Mouse (Mus musculus) limb, embryonic 11.5 days (tissue): ENCODE measurements around the gene Ccl7. TPM values are rescaled to one million over a fixed set of nuclear protein-coding genes. Genes with fewer than 3 reads are reported as not detected.

ENCODE experiments used
- ATAC-seq: fragments of 200-750 bp; cut with Nextera tagmentation; 2 replicates; pipeline ENCODE4 v1.8.0; 2017; ENCODE audit warnings: low read depth; ENCODE audit not compliant: insufficient number of reproducible peaks, low FRiP score, low TSS enrichment
- DNase-seq: peaks from one replicate; pipeline ENCODE4 v3.0.0-alpha.2; 2015; ENCODE audit warnings: low spot score
- H3K27ac ChIP-seq: fragments of 300-500 bp; sonication (generic); replicated peaks from 2 replicates; pipeline ENCODE4 v1.5.1; 2014; ENCODE audit warnings: low read depth, mild to moderate bottlenecking, low read length
- H3K27me3 ChIP-seq: fragments of 300-500 bp; sonication (generic); 2 replicates; pipeline ENCODE4 v1.6.1; 2014; ENCODE audit warnings: mild to moderate bottlenecking, low read length, mixed read lengths; ENCODE audit not compliant: control insufficient read depth, insufficient read depth
- H3K36me3 ChIP-seq: fragments of 300-500 bp; sonication (generic); 2 replicates; pipeline ENCODE4 v1.6.1; 2014; ENCODE audit warnings: mild to moderate bottlenecking, low read length, moderate library complexity, mixed read lengths; ENCODE audit not compliant: control insufficient read depth, insufficient read depth
- H3K4me1 ChIP-seq: fragments of 300-500 bp; sonication (generic); 2 replicates; pipeline ENCODE4 v1.6.1; 2014; ENCODE audit warnings: low read length, mixed read lengths; ENCODE audit not compliant: control insufficient read depth, insufficient read depth
- H3K4me2 ChIP-seq: fragments of 300-500 bp; sonication (generic); 2 replicates; pipeline ENCODE4 v1.6.1; 2014; ENCODE audit warnings: low read depth, mild to moderate bottlenecking, moderate library complexity; ENCODE audit not compliant: severe bottlenecking
- H3K4me3 ChIP-seq: fragments of 300-500 bp; sonication (generic); 2 replicates; pipeline ENCODE4 v1.5.1; 2014; ENCODE audit warnings: low read depth, low read length
- H3K9ac ChIP-seq: fragments of 300-500 bp; sonication (generic); 2 replicates; pipeline ENCODE4 v1.6.1; 2014; ENCODE audit warnings: mild to moderate bottlenecking, low read length
- H3K9me3 ChIP-seq: fragments of 300-500 bp; sonication (generic); 2 replicates; pipeline ENCODE4 v1.6.1; 2016; ENCODE audit warnings: low read length; ENCODE audit not compliant: control insufficient read depth
- WGBS: fragments of 180-500 bp; shearing (Covaris S2); extraction: QIAGEN DNeasy Blood & Tissue Kit; methylation state at CpG from one replicate; pipeline ENCODE4 v1.1.7; 2014; 5-methylcytosine and 5-hydroxymethylcytosine counted together
- polyA plus RNA-seq: library from polyadenylated mRNA; unstranded; fragments of >200 nt; fragmentation: Nextera tagmentation; extraction: Ambion mirVana; gene quantifications from 2 replicates; pipeline ENCODE4 v1.2.1, GENCODE M21; 2014

Gene Ccl7
- polyA plus RNA-seq, 1 experiment from 2014 or later: not detected

GRCm38 (mm10) chr11:82010115-82010514 is 35.4 kb upstream of the Ccl7 start:
- H3K4me1 ChIP-seq: no peaks in the 10 kb centered on the region
- no peak overlapping the region for H3K27ac ChIP-seq
- no peaks in the 10 kb centered on the region for H3K36me3 ChIP-seq
- no peak overlapping the region for H3K9ac ChIP-seq
- no peak overlapping the region for H3K4me2 ChIP-seq
- ATAC-seq: no peak
- no peak overlapping the region for H3K4me3 ChIP-seq
- 97% methylated on average over 3 of the region's 3 CpGs for WGBS
- no peaks in the 10 kb centered on the region for H3K9me3 ChIP-seq
- H3K27me3 ChIP-seq: no peaks in the 10 kb centered on the region
- no peak for DNase-seq

GRCm38 (mm10) chr11:82011411-82012193 is 33.9 kb upstream of the Ccl7 start:
- no peak for ATAC-seq
- Histone ChIP-seq H3K9me3 (no peaks in the 10 kb centered on the region), H3K4me1 (no peaks in the 10 kb centered on the region), H3K27me3 (no peaks in the 10 kb centered on the region), H3K4me3 (no peak overlapping the region), H3K27ac (no peak overlapping the region), H3K9ac (no peak overlapping the region), H3K4me2 (no peak overlapping the region), H3K36me3 (no peaks in the 10 kb centered on the region)
- no peak for DNase-seq
- 56% methylated on average over 8 of the region's 8 CpGs for WGBS

GRCm38 (mm10) chr11:82013756-82014155 is 31.8 kb upstream of the Ccl7 start:
- Histone ChIP-seq H3K36me3 (no peaks in the 10 kb centered on the region), H3K27ac (no peak overlapping the region), H3K4me2 (no peak overlapping the region), H3K4me3 (no peak overlapping the region), H3K9ac (no peak overlapping the region), H3K9me3 (no peaks in the 10 kb centered on the region), H3K27me3 (no peaks in the 10 kb centered on the region), H3K4me1 (no peaks in the 10 kb centered on the region)
- no peak for ATAC-seq
- WGBS: 28% methylated on average over 1 of the region's 1 CpGs
- DNase-seq: no peak

- DNase-seq (no peak), ATAC-seq (no peak)
- Histone ChIP-seq H3K9me3 (no peaks in the 10 kb centered on the region), H3K9ac (no peak overlapping the region), H3K36me3 (no peaks in the 10 kb centered on the region), H3K27me3 (no peaks in the 10 kb centered on the region), H3K27ac (no peak overlapping the region), H3K4me2 (no peak overlapping the region), H3K4me3 (no peak overlapping the region), H3K4me1 (no peaks in the 10 kb centered on the region)
- 62% methylated on average over 2 of the region's 2 CpGs for WGBS
These were observed 30.4 kb upstream of the Ccl7 start for GRCm38 (mm10) chr11:82015066-82015465.

- Histone ChIP-seq H3K27me3 (no peaks in the 10 kb centered on the region), H3K36me3 (no peaks in the 10 kb centered on the region), H3K4me2 (no peak overlapping the region), H3K4me1 (no peaks in the 10 kb centered on the region), H3K9ac (no peak overlapping the region), H3K9me3 (no peaks in the 10 kb centered on the region), H3K4me3 (no peak overlapping the region), H3K27ac (no peak overlapping the region)
- no peak for DNase-seq
- WGBS: 80% methylated on average over 3 of the region's 3 CpGs
- no peak for ATAC-seq
These were observed 29.2 kb upstream of the Ccl7 start for GRCm38 (mm10) chr11:82016181-82016780.

- DNase-seq (no peak), ATAC-seq (no peak)
- Histone ChIP-seq H3K9ac (no peak overlapping the region), H3K36me3 (no peaks in the 10 kb centered on the region), H3K9me3 (no peaks in the 10 kb centered on the region), H3K27ac (no peak overlapping the region), H3K4me2 (no peak overlapping the region), H3K4me1 (no peaks in the 10 kb centered on the region), H3K4me3 (no peak overlapping the region), H3K27me3 (no peaks in the 10 kb centered on the region)
- 58% methylated on average over 2 of the region's 2 CpGs for WGBS
These were observed 26.1 kb upstream of the Ccl7 start for GRCm38 (mm10) chr11:82019389-82019788.

- ATAC-seq: no peak
- H3K27me3 ChIP-seq: no peaks in the 10 kb centered on the region
- H3K36me3 ChIP-seq: no peaks in the 10 kb centered on the region
- H3K4me1 ChIP-seq: no peaks in the 10 kb centered on the region
- H3K9me3 ChIP-seq: no peaks in the 10 kb centered on the region
- H3K27ac ChIP-seq: no peak overlapping the region
- H3K4me2 ChIP-seq: no peak overlapping the region
- DNase-seq: no peak
- H3K9ac ChIP-seq: no peak overlapping the region
- no peak overlapping the region for H3K4me3 ChIP-seq
These were observed 25.7 kb upstream of the Ccl7 start for GRCm38 (mm10) chr11:82019793-82020192.

GRCm38 (mm10) chr11:82021406-82021805 is 24.1 kb upstream of the Ccl7 start:
- ATAC-seq: no peak
- H3K36me3 ChIP-seq: no peaks in the 10 kb centered on the region
- H3K27ac ChIP-seq: no peak overlapping the region
- no peaks in the 10 kb centered on the region for H3K4me1 ChIP-seq
- WGBS: 76% methylated on average over 3 of the region's 3 CpGs
- H3K4me2 ChIP-seq: no peak overlapping the region
- DNase-seq: no peak
- no peak overlapping the region for H3K9ac ChIP-seq
- no peaks in the 10 kb centered on the region for H3K27me3 ChIP-seq
- H3K4me3 ChIP-seq: no peak overlapping the region
- no peaks in the 10 kb centered on the region for H3K9me3 ChIP-seq
